Mouse (Mus musculus) small intestine, adult 2 months (tissue): ENCODE measurements around the gene Sugct. TPM values are rescaled to one million over a fixed set of nuclear protein-coding genes. Genes with fewer than 3 reads are reported as not detected.

ENCODE experiments used
- H3K27ac ChIP-seq: fragments of 200-500 bp; 2 replicates; pipeline ENCODE4 v1.5.1; 2012; ENCODE audit warnings: low read depth, low read length, control low read depth, inconsistent platforms; ENCODE audit not compliant: insufficient read depth
- H3K27me3 ChIP-seq: fragments of 200-500 bp; 2 replicates; pipeline ENCODE4 v1.6.1; 2012; ENCODE audit warnings: mild to moderate bottlenecking, moderate library complexity, low read length, inconsistent platforms; ENCODE audit not compliant: control insufficient read depth, insufficient read depth
- H3K36me3 ChIP-seq: fragments of 200-500 bp; 2 replicates; pipeline ENCODE4 v1.6.1; 2012; ENCODE audit warnings: mild to moderate bottlenecking, low read length, control low read depth, inconsistent platforms; ENCODE audit not compliant: control insufficient read depth, insufficient read depth
- H3K4me1 ChIP-seq: fragments of 200-500 bp; 2 replicates; pipeline ENCODE4 v1.6.1; 2012; ENCODE audit warnings: low read length, inconsistent platforms, mixed read lengths; ENCODE audit not compliant: control insufficient read depth, insufficient read depth, insufficient read length
- H3K4me3 ChIP-seq: fragments of 200-500 bp; 2 replicates; pipeline ENCODE4 v1.5.1; 2012; ENCODE audit warnings: low read depth, mild to moderate bottlenecking, control low read depth, inconsistent platforms, low read length, moderate library complexity
- CTCF ChIP-seq: fragments of 200-500 bp; IDR thresholded peaks from 2 replicates; pipeline ENCODE4 v1.5.1; 2012; ENCODE audit warnings: low read depth, mild to moderate bottlenecking, control low read depth, inconsistent platforms, low read length, moderate library complexity, mixed read lengths; ENCODE audit not compliant: insufficient replicate concordance, insufficient read length; ENCODE audit errors: extremely low read depth
- POLR2A ChIP-seq: fragments of 200-500 bp; IDR thresholded peaks from 2 replicates; pipeline ENCODE4 v1.6.1; 2012; ENCODE audit warnings: low read depth, mild to moderate bottlenecking, control low read depth, inconsistent platforms, low read length, moderate library complexity
- WGBS: fragments of 180-500 bp; shearing (Covaris S2); methylation state at CpG from one replicate; pipeline ENCODE4 v1.1.7; 2018; 5-methylcytosine and 5-hydroxymethylcytosine counted together
- polyA plus RNA-seq: library from polyadenylated mRNA; depleted of rRNA; stranded (reverse); fragments of >200 nt; gene quantifications from 2 replicates; pipeline ENCODE4 v1.2.3, GENCODE M21; 2012

The Sugct gene
- polyA plus RNA-seq, 1 experiment = 1.5 TPM

GRCm38 (mm10) chr13:17084946-17085852, 610.2 kb downstream of the Sugct start:
- Histone ChIP-seq H3K36me3 (no peaks in the 10 kb centered on the region), H3K27ac (no peak overlapping the region), H3K27me3 (no peaks in the 10 kb centered on the region), H3K4me3 (no peak overlapping the region), H3K4me1 (no peaks in the 10 kb centered on the region)
- no peak for TF ChIP-seq CTCF
- no peak for TF ChIP-seq POLR2A
- WGBS = 49% methylated on average over 6 of the region's 6 CpGs

GRCm38 (mm10) chr13:17081618-17082017, 613.7 kb downstream of the Sugct start:
- H3K36me3 ChIP-seq = no peaks in the 10 kb centered on the region
- no peak overlapping the region for H3K4me3 ChIP-seq
- no peaks in the 10 kb centered on the region for H3K4me1 ChIP-seq
- TF ChIP-seq CTCF (no peak), POLR2A (no peak)
- H3K27me3 ChIP-seq = no peaks in the 10 kb centered on the region
- WGBS = 80% methylated on average over 2 of the region's 2 CpGs
- no peak overlapping the region for H3K27ac ChIP-seq

- TF ChIP-seq CTCF = no peak
- no peak for TF ChIP-seq POLR2A
- H3K4me1 ChIP-seq = no peaks in the 10 kb centered on the region
- H3K4me3 ChIP-seq = no peak overlapping the region
- H3K36me3 ChIP-seq = no peaks in the 10 kb centered on the region
- no peak overlapping the region for H3K27ac ChIP-seq
- 70% methylated on average over 3 of the region's 3 CpGs for WGBS
- H3K27me3 ChIP-seq = no peaks in the 10 kb centered on the region
Measured at GRCm38 (mm10) chr13:17065552-17065951, 629.8 kb downstream of the Sugct start.

- TF ChIP-seq POLR2A = no peak
- no peak for TF ChIP-seq CTCF
Measured at GRCm38 (mm10) chr13:17056650-17057049, 638.7 kb downstream of the Sugct start.

GRCm38 (mm10) chr13:17043426-17044224, 651.7 kb downstream of the Sugct start:
- TF ChIP-seq CTCF = no peak
- TF ChIP-seq POLR2A = no peak
- Histone ChIP-seq H3K36me3 (no peaks in the 10 kb centered on the region), H3K27ac (no peak overlapping the region), H3K4me3 (no peak overlapping the region), H3K4me1 (no peaks in the 10 kb centered on the region), H3K27me3 (no peaks in the 10 kb centered on the region)
- WGBS = 77% methylated on average over 3 of the region's 3 CpGs

More at GRCm38 (mm10) chr13:17056650-17057049, 638.7 kb downstream of the Sugct start:
- Histone ChIP-seq H3K27me3 (no peaks in the 10 kb centered on the region), H3K4me3 (no peak overlapping the region), H3K36me3 (no peaks in the 10 kb centered on the region), H3K4me1 (no peaks in the 10 kb centered on the region), H3K27ac (no peak overlapping the region)
- WGBS = 90% methylated on average over 2 of the region's 2 CpGs

GRCm38 (mm10) chr13:17042332-17042731, 653.0 kb downstream of the Sugct start:
- 50% methylated on average over 2 of the region's 2 CpGs for WGBS
- TF ChIP-seq CTCF (no peak), POLR2A (no peak)
- no peak overlapping the region for H3K4me3 ChIP-seq
- no peaks in the 10 kb centered on the region for H3K36me3 ChIP-seq
- no peak overlapping the region for H3K27ac ChIP-seq
- H3K27me3 ChIP-seq = no peaks in the 10 kb centered on the region
- no peaks in the 10 kb centered on the region for H3K4me1 ChIP-seq

GRCm38 (mm10) chr13:17039727-17040126, 655.6 kb downstream of the Sugct start:
- no peak overlapping the region for H3K27ac ChIP-seq
- H3K4me1 ChIP-seq = no peaks in the 10 kb centered on the region
- TF ChIP-seq POLR2A (no peak), CTCF (no peak)
- no peaks in the 10 kb centered on the region for H3K27me3 ChIP-seq
- H3K4me3 ChIP-seq = no peak overlapping the region
- H3K36me3 ChIP-seq = no peaks in the 10 kb centered on the region
- WGBS = 50% methylated on average over 2 of the region's 2 CpGs

- TF ChIP-seq POLR2A (no peak), CTCF (no peak)
- no peaks in the 10 kb centered on the region for H3K27me3 ChIP-seq
- H3K4me1 ChIP-seq = no peaks in the 10 kb centered on the region
- H3K4me3 ChIP-seq = no peak overlapping the region
- no peak overlapping the region for H3K27ac ChIP-seq
- 79% methylated on average over 4 of the region's 4 CpGs for WGBS
- no peaks in the 10 kb centered on the region for H3K36me3 ChIP-seq
Measured at GRCm38 (mm10) chr13:17038341-17038740, 657.0 kb downstream of the Sugct start.
